Mouse (Mus musculus): Measurements from ENCODE around the gene Lmf2.

DNA sequence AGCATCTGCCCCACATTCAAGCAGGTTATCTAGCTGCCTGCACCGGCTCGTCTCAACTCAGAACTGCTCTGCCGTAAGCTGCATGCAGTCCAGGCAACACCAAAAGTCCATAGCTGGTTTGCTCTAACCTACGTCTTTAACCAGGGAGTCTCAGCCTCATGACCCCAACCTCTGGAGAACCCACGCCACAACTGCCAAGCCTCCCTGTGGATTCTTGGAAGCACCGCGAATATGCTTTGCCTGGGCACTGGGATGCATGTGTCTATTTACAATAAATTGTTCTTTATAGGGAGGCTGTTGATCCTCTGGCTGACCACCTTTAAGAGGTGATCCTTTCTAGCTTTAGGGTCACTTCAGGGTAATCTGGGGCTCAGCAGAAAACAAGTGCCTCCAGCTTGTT is 17.1 kb upstream of the Lmf2 start:
- TF ChIP-seq TCF12 (IDR thresholded peaks at IDR 0.05; ENCODE audit: insufficient read depth, poor library complexity, severe bottlenecking) (no peak), POLR2A (IDR thresholded peaks at IDR 0.05; ENCODE audit: insufficient read length, low read depth) (no peak), MYOD1 (IDR thresholded peaks at IDR 0.05; ENCODE audit: control insufficient read depth in 1 of 3, insufficient read length in 2 of 3, low read depth in 2 of 3) (no peak), CEBPB (IDR thresholded peaks at IDR 0.05; ENCODE audit: insufficient read depth, poor library complexity, severe bottlenecking) (no peak), SRF (IDR thresholded peaks at IDR 0.05; ENCODE audit: control insufficient read depth, insufficient read length, low read depth) (no peak), TCF3 (IDR thresholded peaks at IDR 0.05; ENCODE audit: insufficient read length, low read depth) (no peak), USF1 (IDR thresholded peaks at IDR 0.05; ENCODE audit: low read depth) (no peak), MAX (IDR thresholded peaks at IDR 0.05; ENCODE audit: low read depth) (no peak), POLR2AphosphoS2 (IDR thresholded peaks at IDR 0.05; ENCODE audit: insufficient read length, low read depth) (peak; percentile 31)

Measured in myocyte (in vitro differentiated cells).